Mouse (Mus musculus): ENCODE results near the gene Otop2.

Otop2 gene

GRCm38 (mm10) chr11:115296471-115297210, 10.3 kb upstream of the Otop2 start:
- no peak for DNase-seq (ENCODE audit: extremely low read depth, insufficient read length, low spot score)

DNA sequence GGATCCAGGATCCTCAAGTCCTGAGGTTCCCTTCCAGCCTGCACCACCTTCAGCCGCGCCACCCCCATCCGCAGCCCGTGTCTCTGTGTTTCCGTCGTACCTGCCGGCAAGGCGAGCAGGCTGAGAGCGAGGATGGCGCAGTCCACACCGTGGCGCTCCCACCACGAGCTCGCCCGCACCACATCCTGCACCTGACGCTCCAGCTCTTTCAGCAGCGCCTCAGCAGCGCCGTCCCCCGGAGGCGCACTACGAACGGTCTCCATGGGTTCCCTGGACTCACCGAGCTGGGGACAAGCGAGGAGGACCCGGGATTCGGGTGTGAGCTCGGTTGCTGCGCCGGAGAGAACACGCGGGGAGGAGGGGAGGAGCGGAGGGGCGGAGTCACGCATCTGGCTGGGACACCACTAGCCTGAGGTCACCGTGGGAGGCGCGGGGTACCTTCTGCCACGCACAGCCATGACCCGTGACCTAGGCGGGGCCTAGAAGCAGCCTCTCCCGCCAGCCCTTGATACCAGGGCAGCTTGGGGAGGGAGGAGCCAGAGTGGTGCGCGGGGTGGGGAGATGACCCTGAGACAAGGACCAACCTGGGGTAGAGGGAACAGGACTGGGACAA, 9.6 kb upstream of the Otop2 start, which contains the start of gene Fads6:
Gene Fads6 (minus strand): TSS at position 450 of the 613 bp plus-strand sequence.
- DNase-seq (ENCODE audit: extremely low read depth, insufficient read length, low spot score) = no peak

- DNase-seq (ENCODE audit: extremely low read depth, insufficient read length, low spot score) = no peak
These were observed 8.8 kb upstream of the Otop2 start for GRCm38 (mm10) chr11:115298160-115298559.

GRCm38 (mm10) chr11:115300745-115301144, 6.2 kb upstream of the Otop2 start:
- no peak for DNase-seq (ENCODE audit: extremely low read depth, insufficient read length, low spot score)

- peak; percentile 61 for DNase-seq (ENCODE audit: extremely low read depth, insufficient read length, low spot score)
These were observed 5.6 kb upstream of the Otop2 start for GRCm38 (mm10) chr11:115301351-115301750.

GRCm38 (mm10) chr11:115303167-115303566, 3.8 kb upstream of the Otop2 start:
- no peak for DNase-seq (ENCODE audit: extremely low read depth, insufficient read length, low spot score)

- no peak for DNase-seq (ENCODE audit: extremely low read depth, insufficient read length, low spot score)
These were observed 1.8 kb downstream of the Otop2 start for GRCm38 (mm10) chr11:115308781-115309180.

DNA sequence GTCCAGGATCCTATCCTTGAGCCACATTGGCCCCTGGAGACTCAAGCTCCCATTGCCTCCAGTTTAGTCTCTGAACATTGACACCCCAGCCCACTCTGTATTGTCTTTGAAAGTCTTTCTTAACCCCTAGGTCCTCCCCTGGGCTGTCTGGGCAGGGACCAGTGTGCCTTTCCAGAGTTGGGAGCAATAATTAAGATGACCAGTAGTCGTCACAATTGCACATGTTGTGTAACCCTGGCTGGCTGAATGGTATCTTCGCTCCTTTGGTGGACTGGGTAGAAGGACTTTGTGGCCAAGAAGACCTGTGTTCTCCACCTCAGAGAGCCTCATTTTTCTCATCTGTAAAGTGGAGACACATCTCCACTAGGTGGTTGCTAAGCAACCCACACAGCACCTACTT, 7.3 kb downstream of the Otop2 start:
- DNase-seq (ENCODE audit: extremely low read depth, insufficient read length, low spot score) = no peak

DNA sequence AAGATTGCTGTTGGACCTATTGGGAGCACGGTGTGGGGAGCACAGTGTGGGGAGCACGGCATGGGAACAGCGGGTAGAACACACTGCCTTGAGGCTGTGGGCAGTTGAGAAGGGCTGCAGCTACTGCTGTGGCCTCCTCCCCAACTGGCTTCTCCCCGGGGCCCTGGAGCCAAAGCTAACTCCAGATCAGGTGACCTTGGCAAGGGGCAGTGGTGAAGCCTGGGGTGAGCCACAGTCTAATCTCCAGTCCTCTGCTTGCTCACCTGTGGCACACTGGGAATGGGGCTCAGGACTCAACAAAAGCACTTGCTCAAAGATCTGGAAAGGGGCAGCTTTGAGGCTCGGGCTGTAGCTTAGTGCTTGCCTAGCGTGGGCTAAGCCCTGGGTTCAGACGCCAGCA, 10.2 kb downstream of the Otop2 start:
- no peak for DNase-seq (ENCODE audit: extremely low read depth, insufficient read length, low spot score)

DNA sequence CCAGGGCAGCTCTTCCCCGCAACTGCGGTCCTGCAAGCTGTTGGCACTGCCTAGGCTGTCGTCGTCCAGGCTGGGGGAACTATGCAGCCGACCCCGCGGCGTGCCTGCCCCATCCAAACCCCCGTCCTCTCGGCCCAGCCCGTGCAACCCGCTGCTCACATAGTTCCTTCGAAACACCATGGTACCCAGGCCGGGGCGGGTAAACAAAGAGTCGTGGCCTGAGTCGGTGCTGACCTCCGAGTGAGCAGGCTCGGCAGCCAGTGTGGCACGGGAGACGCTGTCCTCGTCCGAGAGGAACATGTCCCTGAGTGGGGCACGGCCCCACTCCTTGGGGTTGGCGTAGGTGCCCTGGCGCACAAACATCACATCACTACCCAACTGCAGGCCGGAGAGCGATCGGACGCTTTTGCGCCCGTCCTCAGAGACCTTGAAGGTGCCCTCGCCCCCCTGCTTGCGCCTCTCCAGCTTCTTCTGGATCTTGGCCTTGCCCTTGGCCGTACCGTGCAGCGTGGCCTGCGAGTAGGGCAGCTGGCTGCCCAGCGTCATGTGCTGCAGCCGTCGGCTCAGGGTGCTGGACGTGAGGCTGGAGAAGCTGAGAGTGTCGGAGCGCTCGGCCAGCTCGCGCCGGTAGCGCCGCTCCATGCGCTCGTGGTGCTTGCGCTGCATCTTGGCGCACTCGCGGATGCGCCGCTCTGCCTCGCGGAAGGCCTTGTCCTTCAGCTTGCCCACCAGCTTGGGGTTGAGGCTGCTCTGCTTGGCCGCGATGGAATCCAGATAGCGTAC, 11.5 kb downstream of the Otop2 start:
- no peak for DNase-seq (ENCODE audit: extremely low read depth, insufficient read length, low spot score)

DNA sequence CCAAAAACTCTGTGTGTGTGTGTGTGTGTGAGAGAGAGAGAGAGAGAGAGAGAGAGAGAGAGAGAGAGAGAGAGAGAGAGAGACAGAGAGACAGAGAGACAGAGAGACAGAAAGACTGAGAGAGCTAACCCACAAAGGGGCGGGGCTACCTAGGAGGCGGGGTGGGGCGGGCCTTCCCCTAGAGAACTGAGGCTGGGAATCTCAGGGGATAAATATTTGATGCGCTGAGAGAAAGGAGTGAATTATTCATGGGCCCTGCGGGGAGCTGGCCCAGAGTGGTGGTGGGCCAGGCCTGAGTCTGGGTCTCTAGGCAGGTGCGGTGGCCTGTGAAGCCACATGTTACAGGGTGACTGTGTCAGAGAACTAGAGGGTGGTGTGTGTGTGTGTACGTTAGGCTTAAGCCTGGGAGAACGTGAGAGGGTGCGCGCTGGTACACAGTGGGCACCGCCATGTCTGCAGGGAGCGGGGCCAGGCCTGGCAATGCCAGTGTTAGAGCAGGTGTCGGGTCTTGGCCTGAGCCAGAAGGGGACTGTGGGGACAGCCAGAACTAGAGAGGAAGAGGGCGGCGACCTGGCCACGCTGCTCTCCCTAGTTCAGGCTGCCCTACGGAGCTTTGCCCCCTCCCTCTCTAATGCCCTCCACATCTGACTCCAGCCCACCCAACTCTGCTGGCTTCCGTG, 12.9 kb downstream of the Otop2 start:
- no peak for DNase-seq (ENCODE audit: extremely low read depth, insufficient read length, low spot score)

DNA sequence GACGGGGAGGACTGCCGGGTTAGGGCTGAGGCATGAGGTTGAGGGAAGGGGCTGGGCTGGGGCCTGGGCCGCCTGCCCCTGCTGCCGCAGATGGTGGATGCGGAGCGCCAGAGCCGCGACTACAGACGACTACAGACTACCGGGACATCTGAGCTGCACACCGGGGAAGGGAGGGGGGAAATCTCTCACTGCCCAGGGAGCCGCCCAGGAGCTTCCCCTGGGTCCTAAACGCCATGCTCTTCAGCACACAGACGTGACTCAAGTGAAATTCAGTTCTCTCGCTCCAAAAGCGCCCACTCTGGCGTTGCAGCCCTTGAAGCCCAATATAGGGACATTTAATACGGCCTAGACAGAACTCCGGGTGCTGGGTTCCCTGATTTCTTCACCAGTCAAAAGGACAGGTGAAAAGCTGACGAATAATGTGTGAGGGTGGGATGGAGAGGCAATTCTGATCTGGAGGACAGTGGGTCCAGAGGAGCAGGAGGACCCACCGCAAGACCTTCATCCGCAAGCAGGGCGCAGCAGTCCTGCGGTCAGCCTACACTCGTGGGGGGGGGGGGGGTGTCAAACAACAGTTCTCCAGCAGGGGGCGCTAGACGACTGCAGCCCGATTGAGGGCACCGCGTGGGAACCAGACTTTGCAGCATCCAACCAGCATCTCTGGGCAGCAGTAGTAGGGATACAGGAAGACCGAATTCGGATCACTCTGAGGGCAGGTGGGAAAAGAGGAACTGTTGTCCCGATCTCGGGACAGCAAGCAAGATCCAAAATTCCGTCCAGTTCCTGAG, 15.1 kb downstream of the Otop2 start, which contains the start of gene Ush1g:
Gene Ush1g (minus strand): TSS at position 136 of the 788 bp plus-strand sequence.
- DNase-seq (ENCODE audit: extremely low read depth, insufficient read length, low spot score) = peak; percentile 51

- DNase-seq (ENCODE audit: extremely low read depth, insufficient read length, low spot score) = no peak
These were observed 16.4 kb downstream of the Otop2 start for GRCm38 (mm10) chr11:115323354-115323753.

GRCm38 (mm10) chr11:115326730-115327129, 19.8 kb downstream of the Otop2 start:
- no peak for DNase-seq (ENCODE audit: extremely low read depth, insufficient read length, low spot score)

DNA sequence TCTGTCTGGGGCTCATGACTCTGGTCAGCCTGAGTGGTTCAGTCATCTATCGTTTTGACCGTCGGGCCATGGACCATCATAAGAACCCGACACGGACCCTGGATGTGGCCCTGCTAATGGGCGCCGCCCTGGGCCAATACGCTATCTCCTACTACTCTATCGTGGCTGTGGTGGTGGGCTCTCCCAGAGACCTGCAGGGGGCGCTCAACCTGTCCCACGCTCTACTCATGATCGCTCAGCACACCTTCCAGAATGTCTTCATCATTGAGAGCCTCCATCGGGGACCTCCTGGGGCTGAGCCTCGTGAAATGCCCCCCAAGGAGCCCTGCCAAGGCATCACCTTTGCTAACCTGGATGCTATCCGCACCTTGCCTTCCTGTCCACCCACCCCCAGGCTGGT, 22.4 kb downstream of the Otop2 start:
- no peak for DNase-seq (ENCODE audit: extremely low read depth, insufficient read length, low spot score)

GRCm38 (mm10) chr11:115334531-115334930, 27.6 kb downstream of the Otop2 start, which contains the start of gene Otop3:
Otop3 (plus strand) TSS chr11:115334731.
- no peak for DNase-seq (ENCODE audit: extremely low read depth, insufficient read length, low spot score)

DNA sequence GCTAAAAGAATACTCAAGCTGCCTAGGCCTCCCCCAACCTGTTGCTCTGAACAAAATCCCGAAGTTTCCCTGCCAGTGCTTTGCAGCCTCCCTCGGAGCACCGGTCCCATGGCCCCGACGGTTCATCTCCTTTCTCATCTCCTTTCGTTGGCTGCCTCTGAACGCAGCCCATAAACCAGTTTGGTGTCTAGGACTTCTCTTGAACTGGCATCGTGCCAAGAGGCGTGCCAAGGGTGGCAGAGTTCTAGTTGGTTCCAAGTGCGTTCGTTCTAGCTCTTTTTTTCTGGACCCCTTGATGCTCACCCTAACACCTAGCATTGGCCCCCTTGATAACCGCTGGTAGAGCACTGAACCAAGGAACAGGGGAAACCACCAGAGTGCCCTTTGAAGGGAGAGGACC, 28.3 kb downstream of the Otop2 start:
- no peak for DNase-seq (ENCODE audit: extremely low read depth, insufficient read length, low spot score)

DNA sequence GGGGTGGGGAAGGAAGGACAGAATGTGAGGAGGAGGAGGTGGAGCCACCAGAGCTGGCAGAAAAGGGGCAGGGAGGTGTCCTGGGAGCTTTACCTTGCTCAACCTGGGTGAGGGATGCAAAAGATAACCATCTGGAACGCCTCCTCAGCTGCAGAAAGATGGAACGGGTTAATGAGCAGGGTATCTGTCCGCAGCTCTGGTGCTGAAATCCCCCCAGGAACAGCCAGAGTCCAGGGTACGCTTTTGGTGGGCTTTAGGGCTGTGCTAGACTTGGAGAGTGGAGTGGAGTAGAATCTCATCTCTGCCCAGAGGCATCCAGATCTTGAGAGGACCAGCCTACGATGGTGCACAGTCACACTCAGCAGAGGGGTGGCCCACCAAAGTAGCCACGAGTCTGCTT, 29.2 kb downstream of the Otop2 start:
- DNase-seq (ENCODE audit: extremely low read depth, insufficient read length, low spot score) = no peak

GRCm38 (mm10) chr11:115337350-115337749, 30.4 kb downstream of the Otop2 start:
- DNase-seq (ENCODE audit: extremely low read depth, insufficient read length, low spot score) = no peak

DNA sequence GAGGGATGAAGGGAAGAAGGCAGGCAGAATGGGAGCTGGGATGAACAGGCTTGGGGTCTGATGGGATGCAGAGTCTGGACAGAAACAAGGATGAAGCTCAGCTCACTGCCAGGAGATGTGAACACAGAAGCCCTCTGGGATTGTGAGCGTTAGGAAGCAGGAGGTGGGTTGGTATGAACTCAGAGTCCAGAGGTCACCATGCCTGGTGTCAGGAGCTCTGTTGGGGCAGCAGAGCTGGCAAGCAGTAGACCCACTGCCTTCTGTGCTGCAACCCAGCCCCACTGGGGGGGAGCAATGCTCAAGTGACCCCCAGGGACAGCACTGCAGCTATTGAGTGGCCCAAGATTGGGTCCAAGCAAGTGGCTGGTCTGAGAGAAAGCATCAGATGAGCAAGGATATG, 30.9 kb downstream of the Otop2 start:
- no peak for DNase-seq (ENCODE audit: extremely low read depth, insufficient read length, low spot score)
